Mouse (Mus musculus): ENCODE results near the gene Maml2.
A peak's percentile ranks its signal among the peaks of the same experiment; 100 is the strongest.

Gene Maml2

GRCm38 (mm10) chr9:13297668-13298512 is at the start of gene Maml2:
Maml2 (plus strand) TSS chr9:13297957.
- peak; percentile 87 for DNase-seq (ENCODE audit: low spot score)

- no peak for DNase-seq (ENCODE audit: low spot score)
Measured at GRCm38 (mm10) chr9:13248104-13248503, 49.7 kb upstream of the Maml2 start.

- no peak for DNase-seq (ENCODE audit: low spot score)
Measured at GRCm38 (mm10) chr9:13251251-13251650, 46.5 kb upstream of the Maml2 start.

- DNase-seq (ENCODE audit: low spot score): no peak
Measured at GRCm38 (mm10) chr9:13256726-13257125, 41.0 kb upstream of the Maml2 start.

- DNase-seq (ENCODE audit: low spot score): no peak
Measured at GRCm38 (mm10) chr9:13258173-13258572, 39.6 kb upstream of the Maml2 start.

- no peak for DNase-seq (ENCODE audit: low spot score)
Measured at GRCm38 (mm10) chr9:13260980-13261379, 36.8 kb upstream of the Maml2 start.

- DNase-seq (ENCODE audit: low spot score): no peak
Measured at GRCm38 (mm10) chr9:13273219-13273618, 24.5 kb upstream of the Maml2 start.

- no peak for DNase-seq (ENCODE audit: low spot score)
Measured at GRCm38 (mm10) chr9:13287482-13287881, 10.3 kb upstream of the Maml2 start.

GRCm38 (mm10) chr9:13296274-13297121 is 1.3 kb upstream of the Maml2 start:
- DNase-seq (ENCODE audit: low spot score): peak; percentile 92

GRCm38 (mm10) chr9:13297122-13297667 is 562 bp upstream of the Maml2 start:
- no peak for DNase-seq (ENCODE audit: low spot score)

- no peak for DNase-seq (ENCODE audit: low spot score)
Measured at GRCm38 (mm10) chr9:13298513-13298878, 739 bp downstream of the Maml2 start.

GRCm38 (mm10) chr9:13299190-13299589 is 1.4 kb downstream of the Maml2 start:
- no peak for DNase-seq (ENCODE audit: low spot score)

- no peak for DNase-seq (ENCODE audit: low spot score)
Measured at GRCm38 (mm10) chr9:13300041-13300441, 2.3 kb downstream of the Maml2 start.

- no peak for DNase-seq (ENCODE audit: low spot score)
Measured at GRCm38 (mm10) chr9:13300891-13301782, 3.4 kb downstream of the Maml2 start.

- no peak for DNase-seq (ENCODE audit: low spot score)
Measured at GRCm38 (mm10) chr9:13302183-13302825, 4.5 kb downstream of the Maml2 start.

GRCm38 (mm10) chr9:13303099-13303771 is 5.5 kb downstream of the Maml2 start:
- peak; percentile 53 for DNase-seq (ENCODE audit: low spot score)

GRCm38 (mm10) chr9:13303976-13304375 is 6.2 kb downstream of the Maml2 start:
- DNase-seq (ENCODE audit: low spot score): no peak

GRCm38 (mm10) chr9:13306471-13306870 is 8.7 kb downstream of the Maml2 start:
- DNase-seq (ENCODE audit: low spot score): no peak

GRCm38 (mm10) chr9:13307226-13307625 is 9.5 kb downstream of the Maml2 start:
- no peak for DNase-seq (ENCODE audit: low spot score)

GRCm38 (mm10) chr9:13308718-13309117 is 11.0 kb downstream of the Maml2 start:
- DNase-seq (ENCODE audit: low spot score): no peak

GRCm38 (mm10) chr9:13309807-13310206 is 12.1 kb downstream of the Maml2 start:
- DNase-seq (ENCODE audit: low spot score): no peak

All from embryo, embryonic 10.5 days (tissue).